Mouse (Mus musculus) splenic B cell, adult 2 months (primary cell): ENCODE measurements around the gene Zfp663.
A peak's percentile ranks its signal among the peaks of the same experiment; 100 is the strongest.

Experiments used
- DNase-seq: peaks from one replicate; pipeline ENCODE4 v3.0.0-alpha.2; 2011; ENCODE audit warnings: low read depth, low spot score
- H3K27me3 ChIP-seq: 2 replicates; pipeline ENCODE4 v1.6.1; 2012; ENCODE audit warnings: mild to moderate bottlenecking, low read length, moderate library complexity, mixed read lengths; ENCODE audit not compliant: control insufficient read depth, poor library complexity, insufficient read depth, severe bottlenecking
- H3K36me3 ChIP-seq: 2 replicates; pipeline ENCODE4 v1.6.1; 2012; ENCODE audit warnings: mild to moderate bottlenecking, low read length, moderate library complexity, mixed read lengths; ENCODE audit not compliant: control insufficient read depth, poor library complexity, insufficient read depth, severe bottlenecking

The Zfp663 gene

GRCm38 (mm10) chr2:165368496-165368895, at the start of gene Zfp663:
TSS of gene Zfp663 (minus strand) at chr2:165368729.
- no peak for DNase-seq
- Histone ChIP-seq H3K36me3 (no peaks in the 10 kb centered on the region), H3K27me3 (no peaks in the 10 kb centered on the region)

- Histone ChIP-seq H3K36me3 (no peaks in the 10 kb centered on the region), H3K27me3 (no peaks in the 10 kb centered on the region)
- DNase-seq, result no peak
Observed at GRCm38 (mm10) chr2:165417291-165417690, 48.8 kb upstream of the Zfp663 start.

GRCm38 (mm10) chr2:165415795-165416194, 47.3 kb upstream of the Zfp663 start:
- no peak for DNase-seq
- Histone ChIP-seq H3K27me3 (no peaks in the 10 kb centered on the region), H3K36me3 (no peaks in the 10 kb centered on the region)

DNA sequence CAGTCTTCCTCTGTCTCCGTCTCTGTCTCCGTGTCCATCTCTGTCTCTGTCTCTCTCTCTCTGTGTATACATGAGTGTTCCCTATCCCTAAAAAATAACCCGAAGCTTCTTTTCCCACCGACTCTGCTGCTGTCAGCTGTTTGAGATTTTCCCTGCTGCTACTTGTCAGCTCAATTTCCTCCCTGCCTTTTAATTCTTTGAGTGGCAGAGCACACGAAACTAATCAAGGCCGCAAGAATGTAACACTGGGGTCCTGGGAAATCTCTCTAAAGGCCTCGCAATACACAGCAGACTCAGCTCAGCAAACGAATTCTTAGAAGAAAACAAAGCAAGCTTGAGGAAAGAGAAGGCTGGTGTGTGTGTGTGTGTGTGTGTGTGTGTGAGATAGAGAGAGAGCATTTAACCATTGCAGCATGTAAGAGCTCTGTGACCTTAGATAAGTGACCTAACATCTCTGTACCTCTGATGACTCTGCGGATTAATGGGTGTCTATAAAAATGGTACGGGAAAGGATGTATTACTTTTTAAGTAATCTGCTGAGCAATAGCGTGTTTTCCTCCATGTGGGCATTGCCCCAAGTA, 46.7 kb upstream of the Zfp663 start:
- DNase-seq, result no peak
- no peaks in the 10 kb centered on the region for H3K36me3 ChIP-seq
- no peaks in the 10 kb centered on the region for H3K27me3 ChIP-seq

- DNase-seq, result no peak
- Histone ChIP-seq H3K36me3 (no peaks in the 10 kb centered on the region), H3K27me3 (no peaks in the 10 kb centered on the region)
Observed at GRCm38 (mm10) chr2:165414321-165414720, 45.8 kb upstream of the Zfp663 start.

DNA sequence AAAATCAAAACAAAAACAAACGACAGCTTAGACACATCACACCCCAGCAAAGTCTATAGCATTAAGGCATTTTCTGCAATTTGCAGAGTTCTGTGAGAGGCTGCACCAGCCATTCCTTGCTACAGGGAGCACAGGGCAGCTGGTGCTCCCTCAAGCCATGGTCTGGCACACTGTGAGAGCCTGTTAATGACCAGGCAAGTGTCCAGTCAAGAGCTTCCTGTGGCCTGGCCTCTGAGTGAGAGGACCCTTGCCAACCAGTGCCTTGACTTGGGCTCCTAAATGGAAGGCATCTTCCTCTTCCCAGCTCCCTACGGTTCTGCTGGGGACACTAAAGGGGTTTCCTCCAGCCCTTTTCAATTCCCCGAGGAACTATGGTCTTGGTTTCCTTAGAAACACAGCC, 45.4 kb upstream of the Zfp663 start:
- DNase-seq, result no peak
- Histone ChIP-seq H3K27me3 (no peaks in the 10 kb centered on the region), H3K36me3 (no peaks in the 10 kb centered on the region)

DNA sequence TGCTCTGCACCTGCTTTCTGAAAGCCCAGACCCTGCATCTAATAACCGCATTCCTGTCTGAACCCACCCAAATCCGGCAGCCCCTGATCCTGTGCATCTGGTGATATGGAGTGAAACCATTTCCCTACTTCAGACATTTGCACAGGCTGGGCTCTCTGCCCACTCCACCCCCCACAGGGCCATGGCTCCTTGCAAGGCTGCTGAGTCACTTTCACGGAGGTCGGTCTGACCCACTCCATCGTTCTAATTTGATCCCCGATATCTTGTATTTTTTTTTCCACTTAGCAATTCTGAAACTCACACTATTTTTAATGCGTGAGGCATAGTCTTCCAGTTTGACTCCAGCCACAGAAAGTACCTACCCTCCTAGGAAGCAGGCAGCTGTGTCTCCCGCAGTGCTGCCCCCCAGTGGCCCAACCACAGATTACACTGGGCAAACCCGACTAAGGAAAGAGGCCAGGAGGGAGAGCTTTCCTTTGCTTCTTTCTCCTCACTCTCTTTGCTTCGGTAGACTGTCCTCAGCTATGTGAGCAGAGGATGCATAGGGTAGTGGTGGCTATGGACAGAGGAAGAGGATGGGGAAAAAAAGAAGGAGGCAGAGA, 39.3 kb upstream of the Zfp663 start:
- no peaks in the 10 kb centered on the region for H3K36me3 ChIP-seq
- peak; percentile 53 for DNase-seq
- no peaks in the 10 kb centered on the region for H3K27me3 ChIP-seq

- no peak for DNase-seq
- no peaks in the 10 kb centered on the region for H3K36me3 ChIP-seq
Observed at GRCm38 (mm10) chr2:165405351-165405750, 36.8 kb upstream of the Zfp663 start.

DNA sequence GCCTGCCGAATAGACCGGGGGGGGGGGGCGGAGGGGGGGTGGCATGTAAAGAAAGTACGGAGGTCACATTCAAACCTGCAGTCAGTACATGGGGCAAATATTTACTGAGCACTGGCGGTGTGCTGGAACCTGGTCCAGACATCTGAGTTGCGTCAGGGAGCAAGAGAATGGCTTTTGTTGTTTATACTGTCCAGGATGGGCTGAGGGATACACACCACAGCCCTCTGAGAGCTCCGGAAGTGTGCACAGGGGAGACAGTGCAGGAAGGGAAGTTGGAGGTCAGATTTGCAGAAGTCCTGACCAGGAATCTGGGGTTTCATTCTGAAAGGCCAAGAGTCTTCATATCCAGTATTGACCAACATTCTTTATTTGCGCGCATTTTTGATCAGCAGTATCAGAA, 36.4 kb upstream of the Zfp663 start:
- Histone ChIP-seq H3K36me3 (no peaks in the 10 kb centered on the region), H3K27me3 (no peaks in the 10 kb centered on the region)
- DNase-seq, result no peak

More at GRCm38 (mm10) chr2:165405351-165405750, 36.8 kb upstream of the Zfp663 start:
- no peaks in the 10 kb centered on the region for H3K27me3 ChIP-seq

DNA sequence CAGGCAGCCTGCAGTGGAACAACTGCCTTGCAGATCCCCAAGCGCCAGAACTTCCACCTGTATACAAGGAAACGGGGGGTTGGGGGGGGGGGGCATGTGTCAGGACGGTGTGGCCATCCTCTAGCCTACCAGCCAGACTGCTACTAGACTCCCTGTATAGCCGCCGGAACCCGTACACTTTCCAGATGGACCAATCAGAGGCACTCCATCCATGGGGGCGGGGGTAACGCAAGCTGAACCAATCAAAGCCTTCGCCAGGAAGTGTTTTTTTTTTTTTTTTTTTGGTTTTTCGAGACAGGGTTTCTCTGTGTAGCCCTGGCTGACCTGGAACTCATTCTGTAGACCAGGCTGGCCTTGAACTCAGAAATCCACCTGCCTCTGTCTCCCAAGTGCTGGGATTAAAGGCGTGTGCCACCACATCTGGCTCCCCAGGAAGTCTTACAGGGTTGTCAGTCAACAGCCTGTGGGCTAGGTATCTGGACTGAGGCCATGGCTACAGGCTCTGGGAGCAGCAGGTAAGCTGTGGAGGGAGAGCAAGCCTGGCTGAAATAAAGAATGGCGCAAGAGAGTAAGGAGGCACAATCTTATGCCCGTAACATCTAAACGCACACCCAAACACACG, 29.7 kb upstream of the Zfp663 start:
- no peaks in the 10 kb centered on the region for H3K36me3 ChIP-seq
- no peak for DNase-seq
- H3K27me3 ChIP-seq, result no peaks in the 10 kb centered on the region

DNA sequence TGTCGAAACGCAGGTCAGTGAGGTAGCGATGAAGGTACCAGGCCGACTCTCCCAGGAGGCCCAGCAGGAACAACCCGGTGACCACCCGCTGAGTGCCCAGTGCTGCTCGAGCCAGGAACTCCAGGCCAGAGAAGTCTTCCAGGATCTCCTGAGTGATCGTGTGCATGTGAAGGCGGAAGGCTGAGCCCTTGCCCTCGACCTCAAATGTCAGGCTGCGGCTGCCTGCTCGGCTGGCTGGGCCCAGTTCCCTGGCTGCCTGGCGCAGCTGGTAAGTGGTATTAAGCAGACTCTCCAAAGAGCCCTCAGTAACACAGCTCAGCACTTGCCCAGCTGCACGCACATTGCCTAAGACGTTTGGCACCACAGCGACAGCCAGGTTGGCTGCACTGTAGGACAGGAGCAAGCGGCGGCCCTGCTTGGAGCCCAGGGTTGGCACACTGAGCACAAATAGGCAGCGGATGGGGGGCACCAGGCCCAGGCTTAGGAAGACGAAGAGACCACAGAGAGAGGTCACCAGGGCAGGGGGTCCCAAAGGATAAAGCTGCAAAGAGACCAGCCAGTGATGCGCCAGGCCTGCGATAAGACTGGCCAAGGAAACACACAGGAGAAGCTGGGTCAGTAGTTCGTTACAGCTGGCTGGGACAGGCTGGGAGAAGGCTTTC, 29.1 kb upstream of the Zfp663 start:
- Histone ChIP-seq H3K36me3 (no peaks in the 10 kb centered on the region), H3K27me3 (no peaks in the 10 kb centered on the region)
- no peak for DNase-seq

DNA sequence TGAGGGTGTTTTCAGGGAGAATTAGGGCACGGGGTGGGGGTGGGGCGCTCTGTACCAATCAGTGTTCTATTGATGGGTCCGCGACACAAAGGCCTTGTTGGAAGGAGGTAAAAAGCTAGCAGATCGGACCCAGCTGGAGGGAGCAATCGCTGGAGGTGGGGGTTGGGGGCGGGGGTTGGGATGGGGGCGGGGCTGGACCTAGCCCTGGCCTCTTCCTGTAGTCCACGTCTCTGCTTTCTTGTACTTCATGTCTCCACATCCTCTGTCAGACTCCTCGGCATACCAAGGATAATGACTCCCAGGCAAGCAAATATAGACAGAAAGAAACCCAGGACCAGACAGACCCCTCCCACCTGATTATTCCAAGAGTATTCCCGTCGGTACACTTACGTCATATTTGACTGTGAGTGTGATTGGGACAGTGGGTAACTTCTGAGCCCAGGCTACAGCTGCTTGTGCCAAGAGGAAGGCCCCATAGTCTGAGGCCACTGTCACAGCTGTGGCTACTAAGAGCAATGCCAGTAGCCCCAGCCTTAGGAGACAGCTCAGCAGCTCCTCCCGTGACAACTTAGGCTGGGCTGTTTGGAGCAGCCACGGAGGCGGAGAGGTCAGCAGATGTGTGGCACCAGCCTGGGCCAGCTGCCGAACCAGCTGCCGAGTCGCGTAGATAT, 28.4 kb upstream of the Zfp663 start:
- H3K36me3 ChIP-seq, result no peaks in the 10 kb centered on the region
- no peaks in the 10 kb centered on the region for H3K27me3 ChIP-seq
- DNase-seq, result no peak

GRCm38 (mm10) chr2:165392156-165392555, 23.6 kb upstream of the Zfp663 start:
- H3K36me3 ChIP-seq, result no peaks in the 10 kb centered on the region
- DNase-seq, result no peak
- no peaks in the 10 kb centered on the region for H3K27me3 ChIP-seq

GRCm38 (mm10) chr2:165391561-165391960, 23.0 kb upstream of the Zfp663 start:
- DNase-seq, result peak; percentile 22
- Histone ChIP-seq H3K36me3 (no peaks in the 10 kb centered on the region), H3K27me3 (no peaks in the 10 kb centered on the region)
